ENCODE assay signal across 7 mouse cellular contexts in the genomic region with DNA sequence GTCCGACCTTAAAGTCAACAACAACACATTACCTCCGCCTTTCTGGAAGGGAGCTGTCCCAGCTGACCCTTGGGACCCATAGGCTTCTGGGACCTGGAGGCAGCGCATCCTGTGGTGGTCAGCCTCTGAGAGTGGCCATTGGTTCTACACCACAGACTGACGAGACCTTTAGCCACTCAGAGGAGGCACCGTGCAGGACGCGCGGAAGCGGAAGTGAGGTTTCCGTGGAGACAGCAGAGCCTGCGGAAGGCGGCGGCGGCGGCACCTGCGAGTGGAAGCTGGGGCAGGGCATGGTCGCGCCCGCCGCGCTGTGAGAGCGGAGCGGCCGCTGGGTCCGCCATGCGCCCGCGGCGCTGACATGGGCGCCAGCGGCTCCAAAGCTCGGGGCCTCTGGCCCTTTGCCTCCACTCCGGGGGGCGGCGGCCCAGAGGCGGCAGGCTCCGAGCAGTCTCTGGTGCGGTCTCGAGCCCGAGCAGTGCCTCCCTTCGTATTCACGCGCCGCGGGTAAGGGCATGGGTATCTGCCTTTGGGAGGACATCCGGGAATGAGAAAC. TPM values are rescaled to one million over a fixed set of nuclear protein-coding genes. Genes with fewer than 3 reads are reported as not detected.
DNase-seq lines count a peak whose midpoint lies in the region; ATAC-seq and TF ChIP-seq lines count a peak whose summit lies in the region.

TSS of gene Tusc2 (plus strand) at position 227 of the 553 bp plus-strand sequence.

- H3K9me3 ChIP-seq in intestine, postnatal 0 days (ENCODE audit: control insufficient read depth), result no peaks in the 10 kb centered on the region
- H3K9me3 ChIP-seq in midbrain, embryonic 12.5 days, result no peaks in the 10 kb centered on the region

- peaks cover 12% of the 10 kb centered on the region; the same call in 1 of the 2 replicates for H3K4me1 ChIP-seq in intestine, postnatal 0 days (replicated peaks; ENCODE audit: control insufficient read depth, insufficient read depth, low read length)
- peaks cover 29% of the 10 kb centered on the region for H3K4me1 ChIP-seq in midbrain, embryonic 12.5 days

- peak; percentile 96 for DNase-seq in adrenal gland, postnatal 10 days
- DNase-seq in embryo, embryonic 9.5 days (ENCODE audit: extremely low spot score), result peak; percentile 90
- DNase-seq in gastrocnemius, postnatal 4 days (ENCODE audit: low spot score in 2 of 2), result peak; percentile 83 to 92
- peak; percentile 92 for DNase-seq in left cerebral cortex, postnatal 4 days
- DNase-seq in spleen, adult 18-20 months, result peak; percentile 85 to 87

- intact Hi-C loops in left cerebral cortex, postnatal 4 days (cut with DNase I), result no loop called here

- H3K4me3 ChIP-seq in intestine, postnatal 0 days (ENCODE audit: low read depth, low read length), result peak within 1 kb of the TSS; percentile 87
- H3K4me3 ChIP-seq in midbrain, embryonic 12.5 days, result peak within 1 kb of the TSS; percentile 88

- TF ChIP-seq CTCF in intestine, postnatal 0 days (IDR thresholded peaks at IDR 0.05; ENCODE audit: low read depth), result no peak

- peak; percentile 88 for ATAC-seq in intestine, postnatal 0 days
- peak; percentile 96 for ATAC-seq in midbrain, embryonic 12.5 days (ENCODE audit: low FRiP score, low read depth)

- peak within 1 kb of the TSS; percentile 69 for H3K9ac ChIP-seq in intestine, postnatal 0 days (ENCODE audit: low read depth, low read length)
- H3K9ac ChIP-seq in midbrain, embryonic 12.5 days (replicated peaks), result peak within 1 kb of the TSS; percentile 88

- peak within 1 kb of the TSS; percentile 60 for H3K27ac ChIP-seq in intestine, postnatal 0 days (ENCODE audit: low read depth, low read length)
- H3K27ac ChIP-seq in midbrain, embryonic 12.5 days (replicated peaks), result peak within 1 kb of the TSS; percentile 63

- peaks cover 42% of the 10 kb centered on the region for H3K36me3 ChIP-seq in intestine, postnatal 0 days (ENCODE audit: control insufficient read depth, insufficient read depth)
- H3K36me3 ChIP-seq in midbrain, embryonic 12.5 days, result peaks cover 58% of the 10 kb centered on the region

- H3K27me3 ChIP-seq in intestine, postnatal 0 days (replicated peaks; ENCODE audit: control insufficient read depth, insufficient read depth, low read length), result no peaks in the 10 kb centered on the region
- no peaks in the 10 kb centered on the region for H3K27me3 ChIP-seq in midbrain, embryonic 12.5 days

- WGBS in intestine, postnatal 0 days, result under 1% methylated on average over 46 of the region's 46 CpGs
- WGBS in midbrain, embryonic 12.5 days, result under 1% methylated on average over 39 of the region's 46 CpGs

- peak within 1 kb of the TSS; percentile 95 for H3K4me2 ChIP-seq in intestine, postnatal 0 days (replicated peaks; ENCODE audit: low read depth)
- H3K4me2 ChIP-seq in midbrain, embryonic 12.5 days (replicated peaks), result peak within 1 kb of the TSS; percentile 81

RNA-seq across cellular contexts. Expression of gene Tusc2, which starts in this region (rescaled TPM):
- 10 to 100 TPM; 35.2 to 35.4 TPM for total RNA-seq in adrenal gland, postnatal 10 days (2021)
- 10 to 100 TPM; 20.3 to 21.5 TPM for total RNA-seq in gastrocnemius, postnatal 4 days (2021)
- polyA plus RNA-seq in intestine, postnatal 0 days (2015; fragmentation: Nextera tagmentation; extraction: Ambion mirVana), result 38.7 and 41.6 TPM in 2 replicates
- 10 to 100 TPM; 65.4 to 66.9 TPM for total RNA-seq in left cerebral cortex, postnatal 4 days (2021)
- polyA plus RNA-seq in midbrain, embryonic 12.5 days (2016; fragmentation: Nextera tagmentation; extraction: Ambion mirVana), result 90.1 and 95.0 TPM in 2 replicates

Comparison
In these comparisons a context has a peak if more than half of its experiments do, and no peak if none do; other contexts are left out.
1. Peak in every context shown above with its lines: DNase-seq, ATAC-seq, H3K4me3 ChIP-seq and H3K27ac ChIP-seq.